Mouse (Mus musculus) cerebellum, postnatal 4 days (tissue): Measurements from ENCODE around the gene Tmc1.

Experiments
- DNase-seq, 2 experiments: peaks; one replicate each; pipeline ENCODE4 v3.0.0; 2022; ENCODE audit warnings: low spot score in 2 of 2, mixed read lengths in 1 of 2

Tmc1 gene

DNA sequence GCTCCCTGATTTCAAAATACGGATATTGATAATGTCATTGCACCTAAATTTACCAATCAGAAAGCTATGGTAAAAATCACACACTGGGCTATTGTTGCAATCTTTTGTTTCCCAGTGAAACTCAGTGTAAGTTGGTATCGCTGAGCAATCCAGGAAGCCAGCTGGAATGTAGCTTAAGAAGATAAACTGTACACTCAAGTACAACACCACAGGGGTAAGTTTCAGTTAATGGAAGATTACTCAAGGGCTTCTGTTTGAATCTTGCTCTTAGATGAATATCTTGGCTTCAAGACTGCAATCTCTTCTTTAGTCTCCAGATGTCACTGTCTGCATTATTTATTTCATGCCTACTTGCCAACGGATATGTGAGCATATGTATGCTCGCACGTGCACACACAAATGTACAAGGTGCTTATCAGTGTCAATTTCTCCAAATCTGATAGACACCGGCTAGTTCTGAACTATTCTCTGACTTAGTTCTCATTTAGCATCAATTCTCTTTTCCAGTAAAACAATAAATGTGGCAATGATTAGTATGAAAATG is 156.4 kb downstream of the Tmc1 start:
- no peak for DNase-seq

DNA sequence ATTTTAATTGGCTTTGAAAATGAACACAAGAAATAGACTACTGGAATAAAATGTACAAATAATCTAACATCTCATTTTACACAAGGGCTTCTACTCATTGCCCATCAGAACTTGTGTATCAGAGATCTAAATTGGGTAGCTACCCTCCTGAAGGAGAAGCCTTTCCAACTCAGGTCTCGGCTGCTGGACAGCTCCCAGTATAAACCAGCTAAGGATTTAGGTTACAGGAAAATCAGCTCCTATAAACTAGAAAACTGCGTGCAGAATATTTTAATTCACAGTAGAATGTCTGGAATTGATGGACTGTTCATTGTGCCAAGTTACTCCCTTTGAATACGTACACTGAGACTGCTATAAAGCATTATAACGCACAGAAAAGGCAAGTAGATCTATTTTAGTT is 158.0 kb downstream of the Tmc1 start:
- no peak for DNase-seq

DNA sequence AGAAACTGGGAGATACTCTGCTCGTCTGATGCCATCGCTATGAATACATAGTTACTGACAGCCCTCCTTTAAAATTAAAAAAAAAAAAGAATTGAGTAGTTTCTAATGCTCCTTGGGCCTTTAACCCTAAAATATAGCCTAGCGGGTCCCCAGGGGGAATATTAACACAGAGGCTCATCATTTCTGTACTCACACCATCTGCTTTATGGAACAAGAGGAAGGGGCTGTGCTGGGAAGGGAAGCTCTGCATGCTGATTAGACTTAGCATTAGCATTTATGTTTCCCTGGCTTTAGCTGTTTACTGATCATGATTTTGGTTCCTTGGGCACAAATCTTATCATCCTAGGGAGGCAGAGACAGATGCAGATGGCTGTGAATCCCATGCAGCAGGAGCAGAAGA is 159.0 kb downstream of the Tmc1 start:
- DNase-seq: no peak

DNA sequence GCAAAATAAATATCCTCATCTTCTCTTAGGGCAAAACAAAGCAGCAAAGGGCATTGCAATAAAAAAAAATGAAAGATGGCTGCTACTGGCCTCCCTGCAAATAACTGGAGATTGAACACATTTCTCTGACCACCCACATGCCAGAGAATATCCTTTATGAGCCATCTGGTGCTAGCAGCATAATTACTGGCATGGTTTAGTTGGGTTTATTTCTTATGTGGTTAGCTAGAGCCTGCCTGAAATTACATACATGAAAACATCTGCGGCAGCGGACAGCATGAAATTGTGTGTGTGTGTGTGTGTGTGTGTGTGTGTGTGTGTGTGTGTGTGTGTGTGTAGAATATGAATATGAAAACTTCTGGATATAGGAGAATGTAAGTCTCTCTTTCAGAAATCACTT is 161.2 kb downstream of the Tmc1 start:
- DNase-seq: no peak

DNA sequence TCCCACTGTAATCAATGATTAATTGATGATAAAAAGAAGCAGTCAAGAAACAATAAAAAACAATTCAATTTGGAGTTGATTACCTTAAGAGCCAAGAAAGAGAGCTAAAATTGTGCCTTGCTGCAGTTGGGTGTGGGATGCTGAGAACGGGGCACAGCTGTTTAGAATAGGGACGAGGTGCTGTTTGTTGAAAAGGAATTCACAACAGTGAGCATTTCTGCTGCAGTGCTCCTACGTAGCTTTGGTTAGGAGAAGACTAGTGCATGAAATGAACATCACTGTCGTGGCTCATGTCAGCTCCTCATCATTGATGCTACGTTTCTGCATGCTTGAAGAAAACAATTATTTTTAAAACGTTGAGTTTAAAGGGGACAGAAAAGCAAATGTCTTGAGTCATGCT is 166.7 kb downstream of the Tmc1 start:
- DNase-seq: no peak

DNA sequence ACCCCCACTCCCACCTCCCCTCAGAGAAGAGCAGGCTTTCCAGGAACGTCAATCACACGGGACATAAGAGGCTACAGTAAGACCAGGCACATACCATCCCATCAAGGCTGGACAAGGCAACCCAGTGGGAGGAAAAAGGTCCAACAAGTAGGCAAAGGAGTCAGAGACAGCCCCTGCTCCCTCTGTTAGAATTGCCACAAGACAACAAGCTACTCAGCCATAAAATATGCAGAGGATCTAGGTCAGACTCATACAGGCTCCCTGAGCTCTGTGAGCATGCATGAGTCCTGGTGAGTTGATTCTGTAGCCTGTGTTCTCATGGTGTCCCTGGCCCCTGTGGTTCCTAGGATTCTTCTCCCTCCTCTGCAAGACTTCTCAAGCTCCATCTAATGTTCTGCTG is 178.3 kb downstream of the Tmc1 start:
- no peak for DNase-seq

DNA sequence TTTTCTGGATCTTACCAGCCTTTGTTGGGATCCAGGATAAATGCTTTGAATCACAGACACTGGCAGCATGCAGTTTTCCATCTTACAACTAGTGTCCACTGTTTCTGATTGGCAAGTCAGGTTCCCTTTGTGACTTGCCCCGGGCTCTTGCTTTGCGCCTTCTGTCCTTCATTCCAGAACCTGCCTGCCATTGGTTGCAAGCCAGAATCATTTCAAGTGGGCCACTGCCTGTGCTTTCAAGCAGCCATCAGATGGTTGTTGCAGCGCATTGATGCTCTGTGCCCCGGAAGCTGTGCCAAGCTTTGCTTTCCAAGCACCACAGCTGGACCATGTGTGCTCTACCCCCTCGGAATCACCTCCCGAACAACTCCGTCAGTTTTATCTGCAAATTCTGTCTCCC is 180.1 kb downstream of the Tmc1 start:
- no peak for DNase-seq

DNA sequence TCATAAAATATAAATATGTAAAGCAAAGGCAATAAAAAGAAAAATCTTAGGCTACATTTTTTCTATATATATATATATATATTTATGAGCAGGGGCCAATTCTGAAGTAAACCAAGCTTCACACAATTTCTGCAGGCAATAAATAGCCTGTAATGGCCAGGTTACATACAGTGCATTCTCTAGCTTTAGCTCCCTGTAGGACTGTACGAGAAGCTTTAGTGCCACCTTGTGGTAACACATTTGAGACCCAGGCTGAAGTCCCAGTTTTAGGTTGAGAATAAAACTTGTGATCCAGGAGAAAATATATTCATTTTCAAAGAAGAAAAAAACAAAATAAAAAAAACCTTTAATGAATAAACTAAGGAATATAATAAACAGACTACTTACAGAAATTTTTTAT is 189.8 kb downstream of the Tmc1 start:
- DNase-seq: peak in 1 of 2 experiments; percentile 18

DNA sequence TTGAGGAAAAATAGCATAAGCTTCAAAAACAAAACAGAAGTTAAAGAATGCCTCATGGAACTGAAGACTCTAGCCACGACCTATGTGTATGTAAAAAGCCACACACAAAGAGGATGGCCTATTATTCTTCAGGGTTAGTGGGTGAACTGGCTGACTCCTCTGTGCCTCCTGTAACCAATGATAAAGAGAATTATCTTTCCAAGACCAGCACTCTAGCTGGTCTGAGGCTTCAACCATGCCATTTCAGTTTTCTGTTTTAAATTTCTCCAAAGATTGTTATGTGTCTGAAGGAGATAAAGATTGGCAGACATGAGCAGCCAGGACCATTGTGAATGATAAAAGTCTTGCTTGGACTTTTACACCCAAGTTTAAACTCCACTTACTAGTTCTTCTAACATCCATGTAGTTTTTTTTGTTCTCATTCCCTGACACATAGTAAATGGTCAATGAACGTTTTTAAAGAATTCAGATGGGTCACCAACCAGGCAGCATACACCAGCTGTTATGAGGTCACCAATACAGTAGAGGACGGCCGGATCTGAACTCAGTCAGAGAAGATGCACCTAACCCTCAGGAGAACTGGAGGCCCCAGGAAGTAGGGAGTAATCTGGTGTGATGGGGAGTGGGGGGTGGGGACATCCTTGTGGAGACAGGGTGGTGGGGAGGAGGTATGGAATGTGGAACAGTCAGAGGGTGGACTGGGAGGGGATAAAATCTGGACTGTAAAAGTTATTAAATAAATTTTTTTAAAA is 192.2 kb downstream of the Tmc1 start:
- DNase-seq: no peak

DNA sequence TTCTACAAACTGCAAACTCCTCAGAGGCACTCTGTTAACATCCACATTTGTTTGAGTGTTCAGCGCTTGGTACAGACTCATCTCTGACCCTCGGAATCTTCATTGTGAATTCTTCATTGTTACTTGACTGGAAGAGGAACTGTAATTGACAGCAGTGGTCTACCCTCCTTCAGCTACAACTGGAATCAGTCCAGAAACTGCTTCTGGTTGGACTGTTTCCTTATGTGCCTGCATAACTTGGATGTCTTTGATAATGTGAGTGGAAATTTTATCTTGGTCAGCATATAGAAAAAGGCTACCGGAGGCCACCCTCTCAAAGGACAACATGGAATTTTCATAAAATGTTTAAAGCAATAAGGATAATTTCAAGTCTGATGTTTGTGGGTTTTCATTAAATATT is 192.9 kb downstream of the Tmc1 start:
- DNase-seq: no peak

DNA sequence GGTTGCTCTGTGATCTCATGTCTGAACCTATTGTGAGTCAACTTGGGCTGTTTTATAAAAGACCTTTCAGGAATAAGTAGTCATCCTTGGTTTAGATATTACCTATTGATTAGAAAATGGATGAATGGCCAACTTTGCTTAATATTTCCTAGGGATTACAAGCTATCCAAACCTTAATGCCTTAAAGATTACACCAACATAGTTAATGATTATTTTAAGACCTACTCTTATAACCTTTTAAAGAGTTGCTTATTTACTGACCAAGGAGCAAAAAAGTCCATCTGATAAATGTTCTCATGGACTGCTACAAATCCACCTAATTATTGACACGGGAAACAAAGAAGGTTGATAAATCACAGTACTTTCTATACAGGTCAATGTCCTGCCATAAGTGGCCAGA is 209.4 kb downstream of the Tmc1 start:
- DNase-seq: no peak
